Comparison of ENCODE assay signal across 9 mouse cellular contexts in genomic region chr15:97776514-97776913, GRCm38 (mm10). TPM values are rescaled to one million over a fixed set of nuclear protein-coding genes. Genes with fewer than 3 reads are reported as not detected.
DNase-seq lines count a peak whose midpoint lies in the region; ATAC-seq and TF ChIP-seq lines count a peak whose summit lies in the region.
"Had no signal": no experiment of that assay in that cellular context is flagged by ENCODE, and none has a peak within 500 bp of the region (broad histone marks: within the 10 kb centered on the region; RNA-seq: fewer than 3 reads in every experiment).

No protein-coding gene starts in this region.

- H3K4me2 ChIP-seq in liver, embryonic 12.5 days, result no peak overlapping the region
- H3K4me2 ChIP-seq in heart, postnatal 0 days (ENCODE audit: low read depth, low read length), result no peak overlapping the region
- no peak overlapping the region for H3K4me2 ChIP-seq in stomach, embryonic 14.5 days (replicated peaks; ENCODE audit: low read depth, low read length)
- H3K4me2 ChIP-seq: stomach, embryonic 15.5 days had no signal

- no peak for TF ChIP-seq EP300 in heart, postnatal 0 days (IDR thresholded peaks at IDR 0.05; ENCODE audit: low read depth)

- ATAC-seq in liver, embryonic 12.5 days, result no peak
- no peak for ATAC-seq in heart, postnatal 0 days (ENCODE audit: insufficient read depth, low read depth)
- peak; percentile 81 for ATAC-seq in megakaryocyte-erythroid progenitor cell, adult 5-6 weeks (replicated peaks; ENCODE audit: low FRiP score, low TSS enrichment, poor library complexity, severe bottlenecking)
- peak; percentile 12; the same call in 1 of the 2 replicates for ATAC-seq in stomach, embryonic 14.5 days (ENCODE audit: insufficient number of reproducible peaks, insufficient read depth, low FRiP score, low read depth)

- peak; percentile 80 for TF ChIP-seq CTCF in heart, postnatal 0 days (IDR thresholded peaks at IDR 0.05; ENCODE audit: low read depth)

- no peak overlapping the region for H3K4me3 ChIP-seq in liver, embryonic 12.5 days
- H3K4me3 ChIP-seq in heart, postnatal 0 days (ENCODE audit: low read depth, low read length), result no peak overlapping the region
- H3K4me3 ChIP-seq in stomach, embryonic 14.5 days (ENCODE audit: low read depth, low read length), result no peak overlapping the region
- H3K4me3 ChIP-seq: stomach, embryonic 15.5 days had no signal

- H3K27ac ChIP-seq in liver, embryonic 12.5 days, result no peak overlapping the region
- H3K27ac ChIP-seq in heart, postnatal 0 days (ENCODE audit: low read depth), result no peak overlapping the region
- H3K27ac ChIP-seq in stomach, embryonic 14.5 days (ENCODE audit: low read length), result no peak overlapping the region
- H3K27ac ChIP-seq: stomach, embryonic 15.5 days had no signal

- no peaks in the 10 kb centered on the region for H3K9me3 ChIP-seq in liver, embryonic 12.5 days (replicated peaks)
- no peaks in the 10 kb centered on the region for H3K9me3 ChIP-seq in heart, postnatal 0 days (replicated peaks; ENCODE audit: control insufficient read depth, low read length)
- no peaks in the 10 kb centered on the region for H3K9me3 ChIP-seq in stomach, embryonic 14.5 days (ENCODE audit: control insufficient read depth, low read depth, low read length)
- H3K9me3 ChIP-seq: stomach, embryonic 15.5 days had no signal

- peak; percentile 70 for DNase-seq in liver
- peak; percentile 64 for DNase-seq in adipocyte (ENCODE audit: low spot score)
- peak; percentile 80 for DNase-seq in embryo, embryonic 11 days
- no peak for DNase-seq in heart, postnatal 0 days (ENCODE audit: low spot score)
- peak; percentile 92 to 94 for DNase-seq in kidney, postnatal 4 days

- no peaks in the 10 kb centered on the region for H3K36me3 ChIP-seq in liver, embryonic 12.5 days
- H3K36me3 ChIP-seq in heart, postnatal 0 days (replicated peaks; ENCODE audit: control insufficient read depth, insufficient read depth, low read length), result no peaks in the 10 kb centered on the region
- no peaks in the 10 kb centered on the region for H3K36me3 ChIP-seq in stomach, embryonic 14.5 days (ENCODE audit: control insufficient read depth, insufficient read depth, low read length)
- H3K36me3 ChIP-seq: stomach, embryonic 15.5 days had no signal

- H3K4me1 ChIP-seq in liver, embryonic 12.5 days, result peaks cover 22% of the 10 kb centered on the region
- peaks cover 35% of the 10 kb centered on the region for H3K4me1 ChIP-seq in heart, postnatal 0 days (ENCODE audit: control insufficient read depth, insufficient read depth)
- peaks cover 19% of the 10 kb centered on the region for H3K4me1 ChIP-seq in stomach, embryonic 14.5 days (ENCODE audit: control insufficient read depth, insufficient read depth, low read length)

- H3K9ac ChIP-seq in liver, embryonic 12.5 days, result no peak overlapping the region
- H3K9ac ChIP-seq in heart, postnatal 0 days (replicated peaks; ENCODE audit: low read depth, low read length), result no peak overlapping the region
- no peak overlapping the region for H3K9ac ChIP-seq in stomach, embryonic 14.5 days (replicated peaks; ENCODE audit: low read depth, low read length)
- H3K9ac ChIP-seq: stomach, embryonic 15.5 days had no signal

- H3K27me3 ChIP-seq in liver, embryonic 12.5 days (replicated peaks), result peaks cover 32% of the 10 kb centered on the region
- no peaks in the 10 kb centered on the region for H3K27me3 ChIP-seq in heart, postnatal 0 days (ENCODE audit: control insufficient read depth, insufficient read depth, low read length)
- no peaks in the 10 kb centered on the region for H3K27me3 ChIP-seq in stomach, embryonic 14.5 days (ENCODE audit: control insufficient read depth, insufficient read depth, low read length)
- H3K27me3 ChIP-seq: stomach, embryonic 15.5 days had no signal

- WGBS in liver, embryonic 12.5 days (ENCODE audit: insufficient replicate concordance), result 6% methylated on average over 8 of the region's 8 CpGs
- WGBS in heart, postnatal 0 days, result 7% methylated on average over 8 of the region's 8 CpGs
- WGBS in stomach, embryonic 14.5 days, result 11% methylated on average over 8 of the region's 8 CpGs

RNA-seq across cellular contexts. Expression of gene Slc48a1, which starts 1.8 kb away (rescaled TPM):
- polyA plus RNA-seq in liver, embryonic 12.5 days (2016; fragmentation: Nextera tagmentation; extraction: Ambion mirVana), result 83.8 and 88.7 TPM in 2 replicates
- total RNA-seq in heart, postnatal 0 days (2014; rRNA removed; ENCODE audit: low replicate concordance), result 56.5 and 76.1 TPM in 2 replicates
- polyA plus RNA-seq in heart, postnatal 0 days (2015; fragmentation: Nextera tagmentation; extraction: Ambion mirVana), result 90.9 and 92.1 TPM in 2 replicates
- 91.5 and 112 TPM in 2 replicates for total RNA-seq in megakaryocyte-erythroid progenitor cell, adult 5-6 weeks (2014; fragmentation: Nextera tagmentation)
- total RNA-seq in megakaryocyte-erythroid progenitor cell, adult 5-6 weeks (2017), result 53.7 and 72.6 TPM in 2 replicates
- polyA plus RNA-seq in stomach, embryonic 14.5 days (2014; fragmentation: Nextera tagmentation; extraction: Ambion mirVana), result 23.5 and 24.0 TPM in 2 replicates

RNA-seq across cellular contexts. Expression of gene Rapgef3, which starts 8.7 kb away (rescaled TPM):
- 3.5 and 3.9 TPM in 2 replicates for polyA plus RNA-seq in liver, embryonic 12.5 days (2016; fragmentation: Nextera tagmentation; extraction: Ambion mirVana)
- total RNA-seq in heart, postnatal 0 days (2014; rRNA removed; ENCODE audit: low replicate concordance), result 51.6 and 57.8 TPM in 2 replicates
- polyA plus RNA-seq in heart, postnatal 0 days (2015; fragmentation: Nextera tagmentation; extraction: Ambion mirVana), result 15.5 and 17.6 TPM in 2 replicates
- total RNA-seq in megakaryocyte-erythroid progenitor cell, adult 5-6 weeks (2014; fragmentation: Nextera tagmentation), result 12.0 and 13.1 TPM in 2 replicates
- 6.8 and 8.2 TPM in 2 replicates for total RNA-seq in megakaryocyte-erythroid progenitor cell, adult 5-6 weeks (2017)
- polyA plus RNA-seq in stomach, embryonic 14.5 days (2014; fragmentation: Nextera tagmentation; extraction: Ambion mirVana), result 6.1 and 7.5 TPM in 2 replicates

RNA-seq across cellular contexts. Expression of gene Endou, which starts 45.4 kb away (rescaled TPM):
- not detected in 2 replicates for polyA plus RNA-seq in liver, embryonic 12.5 days (2016; fragmentation: Nextera tagmentation; extraction: Ambion mirVana)
- 0.95 and 1.3 TPM in 2 replicates for total RNA-seq in heart, postnatal 0 days (2014; rRNA removed; ENCODE audit: low replicate concordance)
- 5.1 and 5.6 TPM in 2 replicates for polyA plus RNA-seq in heart, postnatal 0 days (2015; fragmentation: Nextera tagmentation; extraction: Ambion mirVana)
- total RNA-seq in megakaryocyte-erythroid progenitor cell, adult 5-6 weeks (2014; fragmentation: Nextera tagmentation), result 0.87 TPM in 1 of 2 replicates, not detected in the other
- total RNA-seq in megakaryocyte-erythroid progenitor cell, adult 5-6 weeks (2017), result not detected in 2 replicates
- polyA plus RNA-seq in stomach, embryonic 14.5 days (2014; fragmentation: Nextera tagmentation; extraction: Ambion mirVana), result 0.20 TPM in 1 of 2 replicates, not detected in the other

Comparison
In these comparisons a context has a peak if more than half of its experiments do, and no peak if none do; other contexts are left out.
1. ATAC-seq: peak in megakaryocyte-erythroid progenitor cell, adult 5-6 weeks (single experiment) and stomach, embryonic 14.5 days (single experiment); none in liver, embryonic 12.5 days (single experiment) and heart, postnatal 0 days (single experiment).